Mouse (Mus musculus) heart, postnatal 0 days (tissue): ENCODE measurements around the gene Tm7sf2.

Source experiments
- CTCF ChIP-seq: IDR thresholded peaks from 2 replicates; pipeline ENCODE4 v1.5.1; 2016; ENCODE audit warnings: antibody characterized with exemption, control low read depth, low read depth
- EP300 ChIP-seq: IDR thresholded peaks from 2 replicates; pipeline ENCODE4 v1.6.1; 2016; ENCODE audit warnings: antibody characterized with exemption, low read depth

- no peak for TF ChIP-seq CTCF
- no peak for TF ChIP-seq EP300
Observed at GRCm38 (mm10) chr19:6013691-6014090, 54.5 kb downstream of the Tm7sf2 start.
